Comparison of ENCODE assay signal across 16 mouse cellular contexts in genomic region chr11:97387811-97388210, GRCm38 (mm10). TPM values are rescaled to one million over a fixed set of nuclear protein-coding genes. Genes with fewer than 3 reads are reported as not detected.
"Had no signal": no experiment of that assay in that cellular context is flagged by ENCODE, and none has a peak within 500 bp of the region (broad histone marks: within the 10 kb centered on the region; RNA-seq: fewer than 3 reads in every experiment).

No protein-coding gene starts in this region.

- DNase-seq: layer of hippocampus, adult 9-11 months; left cerebral cortex, postnatal 4 days; lung, adult 2 months; lung, postnatal 10 days; midbrain, embryonic 14.5 days; retina, postnatal 1 day; right cerebral cortex, postnatal 4 days; spleen, adult 18-20 months; thymus, postnatal 4 days had no signal

- H3K27me3 ChIP-seq: limb, embryonic 13.5 days; liver, embryonic 15.5 days; neural tube, embryonic 15.5 days had no signal

- H3K4me3 ChIP-seq: limb, embryonic 13.5 days; liver, embryonic 15.5 days; myocyte; neural tube, embryonic 15.5 days had no signal

- H3K4me1 ChIP-seq: limb, embryonic 13.5 days; liver, embryonic 15.5 days had no signal

- H3K27ac ChIP-seq: kidney, postnatal 0 days; limb, embryonic 13.5 days; liver, embryonic 15.5 days; macrophage; neural tube, embryonic 15.5 days had no signal

RNA-seq across cellular contexts. Expression of gene Gpr179, which starts 35.9 kb away (rescaled TPM):
- total RNA-seq: megakaryocyte-erythroid progenitor cell, adult 5-6 weeks had no signal
- polyA plus RNA-seq: liver, embryonic 15.5 days had no signal
